Mouse (Mus musculus) midbrain, postnatal 0 days (tissue): ENCODE measurements around the gene Caskin1. TPM values are rescaled to one million over a fixed set of nuclear protein-coding genes. Genes with fewer than 3 reads are reported as not detected.
A peak's percentile ranks its signal among the peaks of the same experiment; 100 is the strongest.

Experiments used
- ATAC-seq: fragments of 200-750 bp; cut with Nextera tagmentation; 2 replicates; pipeline ENCODE4 v1.8.0; 2017; ENCODE audit warnings: moderate number of reproducible peaks, mild to moderate bottlenecking, moderate TSS enrichment, moderate library complexity; ENCODE audit not compliant: low FRiP score
- DNase-seq: peaks from one replicate; pipeline ENCODE4 v3.0.0-alpha.2; 2015; ENCODE audit warnings: low spot score
- H3K27ac ChIP-seq: fragments of 300-500 bp; sonication (generic); 2 replicates; pipeline ENCODE4 v1.5.1; 2014; ENCODE audit warnings: low read depth, mild to moderate bottlenecking, low read length, mixed read lengths
- H3K27me3 ChIP-seq: fragments of 300-500 bp; sonication (generic); 2 replicates; pipeline ENCODE4 v1.6.1; 2014; ENCODE audit warnings: low read length, control low read depth, mixed read lengths; ENCODE audit not compliant: insufficient read depth
- H3K36me3 ChIP-seq: fragments of 300-500 bp; sonication (generic); 2 replicates; pipeline ENCODE4 v1.6.1; 2014; ENCODE audit warnings: low read length, control low read depth, mixed read lengths; ENCODE audit not compliant: insufficient read depth
- H3K4me1 ChIP-seq: fragments of 300-500 bp; sonication (generic); 2 replicates; pipeline ENCODE4 v1.6.1; 2014; ENCODE audit warnings: mild to moderate bottlenecking, control low read depth, antibody characterized with exemption, low read length, mixed read lengths; ENCODE audit not compliant: insufficient read depth
- H3K4me2 ChIP-seq: fragments of 300-500 bp; sonication (generic); 2 replicates; pipeline ENCODE4 v1.6.1; 2014; ENCODE audit warnings: low read depth, mild to moderate bottlenecking, low read length, mixed read lengths; ENCODE audit not compliant: poor library complexity, severe bottlenecking
- H3K4me3 ChIP-seq: fragments of 300-500 bp; sonication (generic); 2 replicates; pipeline ENCODE4 v1.5.1; 2014; ENCODE audit warnings: low read depth, mild to moderate bottlenecking, low read length, moderate library complexity
- H3K9ac ChIP-seq: fragments of 300-500 bp; sonication (generic); replicated peaks from 2 replicates; pipeline ENCODE4 v1.6.1; 2014; ENCODE audit warnings: mild to moderate bottlenecking, low read length, moderate library complexity, mixed read lengths; ENCODE audit not compliant: poor library complexity, severe bottlenecking
- H3K9me3 ChIP-seq: fragments of 300-500 bp; sonication (generic); 2 replicates; pipeline ENCODE4 v1.6.1; 2016; ENCODE audit warnings: low read length, control low read depth
- CTCF ChIP-seq: IDR thresholded peaks from 2 replicates; pipeline ENCODE4 v1.5.1; 2016; ENCODE audit warnings: antibody characterized with exemption, mild to moderate bottlenecking
- WGBS: fragments of 180-500 bp; shearing (Covaris S2); extraction: QIAGEN DNeasy Blood & Tissue Kit; methylation state at CpG from one replicate; pipeline ENCODE4 v1.1.7; 2014; 5-methylcytosine and 5-hydroxymethylcytosine counted together
- polyA plus RNA-seq: library from polyadenylated mRNA; unstranded; fragments of >200 nt; fragmentation: Nextera tagmentation; extraction: Ambion mirVana; gene quantifications from 2 replicates; pipeline ENCODE4 v1.2.1, GENCODE M21; 2015
- total RNA-seq: library from RNA; depleted of rRNA; stranded (reverse); fragments of >200 nt; gene quantifications from 2 replicates; pipeline ENCODE4 v1.2.3, GENCODE M21; 2014; rRNA removed

Gene Caskin1
- 151 and 153 TPM in 2 replicates for total RNA-seq
- 43.9 and 47.5 TPM in 2 replicates for polyA plus RNA-seq

GRCm38 (mm10) chr17:24488186-24488661, at the start of gene Caskin1:
Caskin1 (plus strand) TSS chr17:24488601.
- H3K27me3 ChIP-seq = no peaks in the 10 kb centered on the region
- peak within 1 kb of the TSS; percentile 99 for H3K9ac ChIP-seq
- DNase-seq = peak; percentile 67
- peak within 1 kb of the TSS; percentile 84 for H3K4me2 ChIP-seq
- no peak for TF ChIP-seq CTCF
- peaks cover 17% of the 10 kb centered on the region for H3K4me1 ChIP-seq
- H3K4me3 ChIP-seq = peak within 1 kb of the TSS; percentile 93
- no peaks in the 10 kb centered on the region for H3K36me3 ChIP-seq
- no peaks in the 10 kb centered on the region for H3K9me3 ChIP-seq
- ATAC-seq = peak; percentile 69
- WGBS = under 1% methylated on average over 38 of the region's 45 CpGs
- H3K27ac ChIP-seq = peak within 1 kb of the TSS; percentile 98

- WGBS = 90% methylated on average over 8 of the region's 8 CpGs
- no peak overlapping the region for H3K4me3 ChIP-seq
These were observed 48.0 kb upstream of the Caskin1 start for GRCm38 (mm10) chr17:24440377-24440776.

GRCm38 (mm10) chr17:24441148-24441547, 47.3 kb upstream of the Caskin1 start:
- H3K36me3 ChIP-seq = peaks cover 74% of the 10 kb centered on the region
- no peaks in the 10 kb centered on the region for H3K9me3 ChIP-seq
- H3K4me3 ChIP-seq = no peak overlapping the region
- no peak overlapping the region for H3K27ac ChIP-seq
- H3K4me1 ChIP-seq = no peaks in the 10 kb centered on the region
- H3K4me2 ChIP-seq = no peak overlapping the region
- peak; percentile 60 for TF ChIP-seq CTCF
- no peak for ATAC-seq
- DNase-seq = peak; percentile 31
- no peak overlapping the region for H3K9ac ChIP-seq
- H3K27me3 ChIP-seq = no peaks in the 10 kb centered on the region
- 41% methylated on average over 2 of the region's 2 CpGs for WGBS

More at GRCm38 (mm10) chr17:24440377-24440776, 48.0 kb upstream of the Caskin1 start:
- Histone ChIP-seq H3K27me3 (no peaks in the 10 kb centered on the region), H3K4me2 (no peak overlapping the region), H3K36me3 (peaks cover 66% of the 10 kb centered on the region), H3K9ac (no peak overlapping the region), H3K27ac (no peak overlapping the region), H3K4me1 (no peaks in the 10 kb centered on the region), H3K9me3 (no peaks in the 10 kb centered on the region)
- TF ChIP-seq CTCF = no peak
- DNase-seq = no peak
- ATAC-seq = no peak

- no peak overlapping the region for H3K4me2 ChIP-seq
- ATAC-seq (no peak), DNase-seq (no peak)
- H3K9me3 ChIP-seq = no peaks in the 10 kb centered on the region
- H3K4me1 ChIP-seq = no peaks in the 10 kb centered on the region
- peaks cover 83% of the 10 kb centered on the region for H3K36me3 ChIP-seq
- no peaks in the 10 kb centered on the region for H3K27me3 ChIP-seq
- no peak for TF ChIP-seq CTCF
- no peak overlapping the region for H3K4me3 ChIP-seq
- no peak overlapping the region for H3K9ac ChIP-seq
- 92% methylated on average over 14 of the region's 14 CpGs for WGBS
- no peak overlapping the region for H3K27ac ChIP-seq
These were observed 46.3 kb upstream of the Caskin1 start for GRCm38 (mm10) chr17:24442107-24442506.

- H3K9ac ChIP-seq = no peak within 1 kb of the TSS
- H3K4me2 ChIP-seq = no peak within 1 kb of the TSS
- DNase-seq (no peak), ATAC-seq (no peak)
- no peak for TF ChIP-seq CTCF
- H3K27ac ChIP-seq = no peak within 1 kb of the TSS
- 84% methylated on average over 7 of the region's 7 CpGs for WGBS
- no peaks in the 10 kb centered on the region for H3K9me3 ChIP-seq
- H3K4me1 ChIP-seq = no peaks in the 10 kb centered on the region
- no peaks in the 10 kb centered on the region for H3K27me3 ChIP-seq
- H3K36me3 ChIP-seq = peaks cover 87% of the 10 kb centered on the region
- H3K4me3 ChIP-seq = no peak within 1 kb of the TSS
These were observed 45.7 kb upstream of the Caskin1 start, which contains the start of gene Dnase1l2 for GRCm38 (mm10) chr17:24442632-24443155. Dnase1l2 (minus strand) TSS chr17:24443105.

GRCm38 (mm10) chr17:24443409-24443808, 45.0 kb upstream of the Caskin1 start:
- no peak overlapping the region for H3K4me3 ChIP-seq
- no peaks in the 10 kb centered on the region for H3K27me3 ChIP-seq
- no peak for TF ChIP-seq CTCF
- 95% methylated on average over 4 of the region's 4 CpGs for WGBS
- DNase-seq (no peak), ATAC-seq (no peak)
- no peak overlapping the region for H3K27ac ChIP-seq
- peaks cover 91% of the 10 kb centered on the region for H3K36me3 ChIP-seq
- H3K9ac ChIP-seq = no peak overlapping the region
- H3K4me2 ChIP-seq = no peak overlapping the region
- H3K4me1 ChIP-seq = no peaks in the 10 kb centered on the region
- H3K9me3 ChIP-seq = no peaks in the 10 kb centered on the region
